Mouse (Mus musculus) left cerebral cortex, postnatal 4 days (tissue): ENCODE measurements around the gene Med12l. TPM values are rescaled to one million over a fixed set of nuclear protein-coding genes. Genes with fewer than 3 reads are reported as not detected.

Experiments used
- DNase-seq: peaks from one replicate; pipeline ENCODE4 v3.0.0-alpha.2; 2022
- intact Hi-C: fragments of 180-260 bp; cut with DNase I; formaldehyde crosslinking; loops from one replicate; pipeline ENCODE4 v1.15.1; 2025
- total RNA-seq, 2 experiments: library from RNA; stranded (reverse); gene quantifications; 2 replicates each; pipeline ENCODE4 v1.2.3; 2021

Gene Med12l
- total RNA-seq, 2 experiments from 2014 or later: 23.0 to 25.4 TPM

DNA sequence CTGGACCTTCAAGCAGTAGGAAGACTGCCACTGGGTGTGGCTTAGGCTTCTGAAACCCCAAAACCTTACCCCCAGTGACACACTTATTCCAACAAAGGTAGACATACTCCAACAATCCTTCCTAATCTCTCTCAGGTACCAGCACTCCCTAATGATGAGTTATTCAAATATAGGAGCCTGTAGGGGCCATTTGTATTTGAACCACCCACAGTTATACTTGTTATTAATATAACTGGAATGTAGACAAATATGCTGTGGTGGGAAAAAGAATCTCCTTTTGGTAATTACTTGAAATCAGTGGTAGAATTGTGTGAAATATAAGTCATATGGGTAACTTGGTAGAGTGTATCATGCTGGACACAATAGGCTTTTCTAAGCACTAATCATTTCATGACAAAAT, 273.0 kb downstream of the Med12l start:
- intact Hi-C loops: no loop called here
- no peak for DNase-seq

DNA sequence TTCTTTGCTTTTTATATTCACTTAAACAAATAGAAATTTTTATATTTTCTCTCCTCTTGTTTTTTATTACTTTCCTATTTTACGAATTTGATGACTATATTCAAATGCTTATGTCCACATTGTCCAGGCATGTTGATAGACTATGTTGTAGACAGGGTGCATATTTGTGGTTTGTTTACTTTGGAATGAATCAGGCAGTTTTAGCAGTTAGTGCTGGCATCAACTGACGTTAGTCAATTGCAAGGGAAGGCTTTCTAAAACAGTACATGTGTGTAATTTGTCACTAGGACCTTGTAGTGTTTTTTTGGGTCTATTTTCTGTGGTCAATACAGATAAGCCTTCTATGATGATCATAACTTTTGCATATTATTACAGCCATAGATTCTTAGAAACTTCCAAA, 284.9 kb downstream of the Med12l start:
- intact Hi-C loops: no loop called here
- DNase-seq: no peak

DNA sequence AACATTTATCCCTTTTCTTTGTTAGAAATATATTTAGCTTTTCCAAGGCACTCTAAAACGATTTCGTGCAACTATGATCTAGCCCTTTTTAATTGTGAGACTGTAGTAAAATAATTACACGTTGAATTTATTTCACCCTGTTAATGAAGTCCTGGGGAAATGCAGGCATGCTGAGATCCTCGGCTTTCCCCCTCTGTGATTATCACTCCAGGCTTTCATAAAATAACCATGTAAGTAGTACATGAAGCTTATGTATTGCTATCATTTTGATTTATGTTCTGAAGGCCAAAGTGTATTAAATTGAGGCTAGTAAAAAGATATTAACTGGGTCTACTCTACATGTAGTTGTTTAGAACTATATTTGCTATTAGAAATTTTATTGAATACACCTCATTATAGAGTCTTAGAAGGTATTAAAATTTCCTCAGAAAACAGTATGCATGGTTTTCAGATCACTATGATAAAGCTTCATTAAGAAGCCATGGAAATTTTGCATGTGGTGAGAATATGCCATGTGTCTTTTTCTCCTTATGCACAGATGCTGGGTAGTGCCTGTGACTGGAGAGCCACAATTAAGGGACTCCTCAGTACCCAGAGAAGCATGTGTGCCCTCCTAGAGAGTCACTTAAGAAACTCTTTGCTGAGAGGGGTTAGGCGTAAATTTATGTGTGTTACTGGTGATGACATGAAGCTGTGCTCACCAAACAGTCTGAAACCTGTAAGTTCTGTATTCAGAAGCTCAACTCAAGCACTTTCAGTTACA, 288.0 kb downstream of the Med12l start:
- DNase-seq: no peak
- intact Hi-C loops: no loop called here

DNA sequence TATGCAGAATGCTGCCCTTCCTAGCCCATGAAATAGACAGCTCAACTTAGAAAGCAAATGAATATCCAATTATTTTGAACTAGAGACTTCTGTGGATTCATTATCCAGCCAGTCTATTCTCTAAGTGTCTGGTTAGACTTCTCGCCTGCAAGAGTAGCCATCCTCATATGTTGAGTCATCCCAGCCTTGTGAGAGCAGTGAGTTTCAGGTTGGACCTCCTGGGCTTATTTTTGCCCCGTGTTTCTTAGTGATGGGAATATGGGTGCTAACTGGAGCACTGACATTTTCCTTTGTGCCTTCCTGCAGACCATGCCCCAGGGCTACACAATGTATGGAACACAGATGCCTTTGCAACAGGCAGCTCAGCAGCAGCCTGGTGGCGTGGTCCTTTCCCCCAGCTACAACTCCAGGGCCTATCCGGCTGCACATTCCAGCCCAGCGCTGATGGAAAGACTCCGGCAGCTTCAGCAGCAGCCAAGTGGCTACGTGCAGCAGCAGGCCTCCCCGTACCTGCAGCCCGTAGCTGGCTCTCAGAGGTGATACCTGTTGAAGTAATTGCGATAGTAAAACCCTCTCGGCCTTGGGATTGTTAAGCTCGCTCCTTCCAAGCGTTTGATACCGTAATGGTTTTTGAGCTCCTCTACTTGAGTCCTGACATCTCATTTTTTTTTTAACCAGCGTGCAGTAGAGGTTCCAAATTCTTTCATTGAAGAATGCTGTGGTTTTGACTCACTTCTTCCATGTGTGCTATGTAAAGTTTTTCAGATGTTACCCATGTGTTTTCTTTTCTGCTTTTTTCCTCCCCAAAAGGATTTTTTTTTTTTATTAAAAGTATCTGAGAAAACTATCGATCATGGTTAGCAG, 290.3 kb downstream of the Med12l start:
- DNase-seq: no peak
- intact Hi-C loops: no loop called here

DNA sequence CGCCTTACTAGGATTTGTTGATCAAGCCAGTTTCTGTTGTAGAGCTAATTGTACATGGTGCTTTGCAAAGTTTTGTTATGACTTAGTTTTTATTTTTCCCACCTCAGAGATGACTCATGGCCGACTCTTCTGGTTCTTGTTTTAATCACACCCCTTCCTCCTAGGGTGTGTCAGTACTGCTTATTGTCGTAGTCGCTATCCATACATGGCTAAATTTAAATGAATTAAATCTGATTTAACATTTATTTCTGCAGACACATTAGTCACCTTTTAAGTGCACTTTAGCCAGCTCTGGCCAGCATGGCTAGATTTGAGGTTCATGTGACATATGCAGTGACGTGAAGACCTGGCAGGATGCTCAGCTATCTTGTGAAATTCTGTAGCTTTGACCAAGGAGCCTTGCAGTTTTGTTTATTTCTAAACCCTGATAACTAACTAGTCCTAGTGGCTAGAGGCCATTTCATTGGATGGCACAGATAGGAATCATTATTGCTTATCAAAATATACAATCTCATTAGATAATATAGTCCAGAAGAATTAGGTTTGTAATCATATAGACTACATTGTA, 291.0 kb downstream of the Med12l start:
- intact Hi-C loops: no loop called here
- DNase-seq: no peak

DNA sequence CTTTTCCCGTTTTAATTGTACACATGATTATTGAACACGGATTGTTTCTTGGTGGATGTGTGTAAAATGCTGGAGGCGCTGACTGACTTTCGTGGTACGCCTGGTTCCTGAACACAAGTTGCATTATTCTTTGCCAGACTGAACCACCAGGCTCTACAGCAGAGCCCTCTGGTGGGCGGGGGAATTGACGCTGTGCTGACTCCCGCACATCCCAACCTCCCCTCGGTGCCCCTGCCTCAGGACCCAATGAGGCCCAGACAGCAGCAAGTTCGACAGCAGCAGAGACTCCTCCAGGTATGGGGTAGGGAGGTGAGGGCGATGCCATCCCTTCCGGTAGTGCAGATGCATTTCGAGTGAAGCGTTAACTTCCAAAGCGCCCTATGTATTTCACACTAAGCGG, 292.0 kb downstream of the Med12l start:
- intact Hi-C loops: no loop called here
- DNase-seq: no peak

DNA sequence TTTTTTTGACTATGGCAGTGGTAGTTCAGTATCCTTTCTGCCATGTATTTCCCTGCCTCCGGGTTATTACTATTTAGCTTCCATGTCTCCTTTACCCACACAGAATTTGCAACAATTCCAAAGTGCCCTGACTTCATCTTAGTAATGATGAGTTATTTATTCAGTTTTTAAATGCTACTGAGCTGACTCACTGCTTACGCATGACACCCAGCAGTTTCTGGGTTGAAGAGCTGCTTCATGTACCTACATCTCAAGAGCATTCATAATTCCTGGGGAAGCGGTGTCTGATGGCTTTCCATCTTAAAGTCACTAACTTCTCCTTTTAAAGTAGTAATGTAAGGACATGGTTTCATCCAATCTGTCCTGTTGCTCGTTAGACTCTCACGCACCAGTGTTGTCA, 299.3 kb downstream of the Med12l start:
- intact Hi-C loops: no loop called here
- no peak for DNase-seq

DNA sequence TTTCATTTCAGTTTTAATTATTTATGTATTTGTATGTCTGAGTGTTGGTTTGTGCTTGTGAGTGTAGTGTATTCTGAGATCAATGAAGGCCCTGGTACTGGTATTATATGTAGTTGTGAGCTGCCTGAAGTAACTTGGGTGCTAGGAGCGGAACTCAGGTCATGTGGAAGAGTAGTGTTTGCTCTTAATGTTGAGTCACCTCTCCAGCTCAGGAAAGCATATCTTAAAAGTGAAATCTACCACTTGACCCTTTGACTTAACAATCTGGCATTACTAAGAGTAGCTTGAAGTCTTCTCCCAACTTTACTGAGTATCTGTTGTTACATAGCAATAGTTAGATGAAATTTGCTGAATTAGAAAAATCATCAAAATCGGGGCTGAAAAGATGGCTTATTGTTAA, 299.9 kb downstream of the Med12l start:
- intact Hi-C loops: no loop called here
- DNase-seq: no peak

DNA sequence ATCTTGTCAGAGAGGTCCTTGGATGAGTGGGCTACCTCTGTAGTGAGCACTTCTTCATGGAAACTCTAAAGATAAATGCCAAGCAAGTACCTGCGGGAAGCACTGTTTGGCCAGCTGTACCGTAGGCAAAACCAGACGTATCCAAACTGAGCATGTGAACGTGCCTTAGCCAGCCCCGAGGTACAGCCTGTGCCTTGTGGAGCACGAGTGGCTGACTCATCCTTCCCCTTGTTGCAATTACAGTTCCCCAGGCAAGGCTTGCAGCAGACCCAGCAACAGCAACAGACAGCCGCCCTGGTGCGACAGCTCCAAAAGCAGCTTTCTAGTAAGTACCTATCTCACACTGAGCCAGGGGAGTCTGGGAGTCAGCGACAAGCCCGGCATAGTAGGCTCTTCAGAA, 307.0 kb downstream of the Med12l start:
- intact Hi-C loops: no loop called here
- no peak for DNase-seq

DNA sequence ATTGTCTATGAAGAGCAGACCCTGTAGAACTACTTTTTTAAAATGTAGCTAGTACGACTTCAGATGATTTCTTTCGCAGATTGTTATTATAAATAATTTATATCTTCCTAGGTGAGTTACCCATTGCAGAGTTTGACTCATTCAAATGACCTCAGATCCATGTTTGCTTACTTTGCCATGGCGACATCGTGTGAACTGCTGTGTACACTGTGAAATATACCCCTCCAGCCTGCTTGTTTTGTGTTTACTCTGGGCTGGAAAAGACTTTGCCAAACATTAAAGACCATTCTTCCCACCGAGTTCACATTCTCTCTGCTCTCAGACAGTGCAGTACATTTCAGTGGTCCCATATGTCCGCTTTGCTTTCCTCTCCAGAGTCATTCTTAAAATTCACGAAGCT, 310.5 kb downstream of the Med12l start:
- intact Hi-C loops: no loop called here
- no peak for DNase-seq

DNA sequence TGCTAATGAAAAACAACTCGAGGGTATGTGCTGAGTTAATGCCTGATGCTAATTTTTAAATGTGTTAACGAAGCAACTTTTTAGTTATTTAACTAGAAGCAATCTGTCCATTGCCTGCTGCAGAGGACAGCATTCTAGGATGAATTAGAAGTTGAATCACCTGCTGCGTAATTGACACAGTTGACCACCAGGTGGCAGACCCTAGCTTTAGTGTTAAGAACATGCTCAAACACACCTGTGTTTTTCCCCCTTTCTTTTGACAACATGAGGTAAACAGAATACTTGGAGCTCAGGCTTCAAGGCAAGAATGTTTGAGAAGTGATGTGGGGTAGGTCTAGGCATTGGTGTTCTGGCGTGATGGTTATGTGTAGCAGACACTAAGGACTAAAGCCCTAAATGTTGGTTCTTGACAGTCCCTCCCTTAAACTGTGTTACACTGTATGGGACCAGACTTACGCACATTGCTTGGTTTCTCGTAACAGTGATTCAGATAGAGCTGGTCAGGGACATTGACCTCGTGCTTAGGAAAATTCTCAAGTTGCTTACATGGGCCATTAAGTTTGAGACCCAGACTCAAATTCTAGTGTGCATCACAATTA, 315.8 kb downstream of the Med12l start:
- DNase-seq: peak; percentile 76
- intact Hi-C loops: loop anchor here (10.0 kb wide), 1 partner anchor 793 kb away; no protein-coding TSS in a partner anchor

DNA sequence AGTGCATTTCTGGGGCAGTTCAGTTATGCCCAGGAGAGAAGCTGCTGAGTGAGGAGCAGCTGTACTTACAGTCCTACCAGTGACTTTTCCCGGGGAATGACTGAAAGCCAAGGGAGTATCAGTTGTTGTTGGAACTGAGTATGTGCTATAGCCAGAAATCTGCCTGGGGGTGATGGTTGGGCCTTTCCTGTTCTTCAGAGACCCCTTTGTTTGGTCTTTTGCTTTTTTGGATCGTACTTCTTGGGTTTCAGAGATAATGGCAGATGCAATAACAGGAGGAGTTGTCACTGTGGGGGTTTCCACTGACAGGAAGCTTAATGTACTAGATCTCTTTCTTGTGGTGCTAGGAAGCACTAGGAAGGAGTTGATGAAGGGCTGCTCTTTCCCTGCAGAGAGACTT, 322.9 kb downstream of the Med12l start:
- intact Hi-C loops: loop anchor here (10.0 kb wide), 1 partner anchor 786 kb away; no protein-coding TSS in a partner anchor
- no peak for DNase-seq

DNA sequence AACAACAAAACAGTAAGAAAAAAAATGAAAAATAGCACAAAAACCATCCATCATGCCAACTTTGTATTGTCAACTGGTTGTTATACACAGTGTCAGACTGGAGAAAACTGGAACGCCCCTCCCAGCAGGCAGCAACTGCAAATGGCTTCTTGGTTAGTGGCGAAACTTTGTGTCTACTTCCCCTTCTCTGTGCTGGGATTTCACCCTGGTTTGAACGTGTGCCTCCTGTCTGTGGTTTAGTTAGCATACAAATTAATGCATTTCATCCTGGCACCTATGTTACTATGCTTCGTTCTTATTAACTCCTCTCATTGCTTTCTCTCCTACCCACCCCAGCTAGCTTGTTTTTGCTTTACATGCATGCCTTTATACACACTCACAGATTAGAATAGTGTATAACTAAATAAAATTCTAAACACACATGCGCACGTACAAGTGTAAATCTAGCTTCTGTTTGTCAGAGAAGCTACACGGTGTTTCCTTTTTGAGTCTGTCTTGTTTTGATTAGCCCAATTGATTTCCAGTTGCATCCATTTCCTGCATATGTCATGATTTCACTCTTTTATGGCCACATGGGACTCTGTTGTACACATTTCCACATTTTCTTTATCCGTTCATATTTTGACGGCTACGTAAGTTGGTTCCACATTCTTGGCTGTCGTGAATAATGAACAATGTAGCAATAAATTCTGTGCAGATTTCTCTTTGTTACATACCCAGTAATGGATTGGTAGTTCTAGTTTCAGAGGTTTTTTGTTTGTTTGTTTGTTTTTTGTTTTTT, 336.2 kb downstream of the Med12l start:
- DNase-seq: no peak
- intact Hi-C loops: no loop called here

DNA sequence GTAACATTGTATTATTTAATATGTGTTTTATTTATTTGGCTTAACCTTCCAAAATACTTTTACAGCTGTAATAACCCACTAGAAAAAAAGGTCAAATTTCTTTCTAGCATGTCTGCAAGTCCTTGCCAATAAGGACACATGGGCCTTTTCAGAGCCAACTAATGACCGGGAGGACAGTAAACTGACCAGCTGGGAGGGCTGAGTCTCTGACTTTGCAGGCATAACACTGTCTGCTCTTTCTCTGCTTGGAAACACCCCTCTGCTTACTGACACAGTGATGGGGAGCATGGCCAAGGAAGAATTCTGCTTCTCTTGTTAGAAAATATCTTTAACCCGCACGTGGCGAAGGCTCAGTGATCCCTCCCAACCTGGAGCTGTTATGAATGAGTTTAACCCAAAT, 337.4 kb downstream of the Med12l start:
- intact Hi-C loops: no loop called here
- DNase-seq: peak; percentile 49

DNA sequence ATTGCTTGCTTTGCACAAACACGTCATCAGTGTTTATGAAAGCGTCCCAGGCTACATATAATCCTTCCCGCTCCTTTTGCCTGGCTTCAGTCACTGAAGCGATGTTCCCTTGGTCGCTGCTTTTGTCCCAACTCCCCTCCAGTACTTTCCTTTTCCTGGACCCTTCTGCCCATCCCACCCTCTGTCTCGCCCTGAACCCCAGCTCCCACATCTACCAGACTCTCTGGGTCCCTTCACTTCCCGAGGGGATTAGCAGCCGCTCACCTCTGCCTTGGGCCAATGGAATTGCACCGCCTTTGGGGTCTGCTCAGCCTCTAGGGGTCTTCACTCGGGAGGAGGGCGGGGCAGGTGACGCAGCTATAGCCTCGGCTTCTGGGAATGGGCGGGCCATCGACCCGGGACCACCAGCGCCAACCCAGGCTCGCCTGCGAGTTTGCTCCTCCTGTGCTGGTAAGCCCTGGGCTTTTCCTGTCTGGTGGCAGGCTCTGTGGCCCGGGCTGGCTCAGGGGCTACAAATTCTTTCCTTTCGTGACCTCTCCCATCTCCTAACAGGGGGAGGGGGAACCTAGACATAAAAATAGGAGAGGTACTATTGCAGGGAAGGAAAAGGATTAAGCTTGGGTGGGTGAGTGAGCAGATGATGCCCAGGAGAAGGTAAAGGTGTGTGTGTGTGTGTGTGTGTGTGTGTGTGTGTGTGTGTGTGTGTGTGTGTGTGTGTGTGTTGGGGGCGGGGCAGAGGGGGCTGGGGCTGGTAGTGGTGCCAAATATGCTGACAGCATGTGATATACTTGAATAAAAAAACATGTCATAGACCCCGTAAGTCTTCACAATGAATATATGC, 338.7 kb downstream of the Med12l start, which contains the start of gene Igsf10:
Gene Igsf10 (minus strand): TSS at position 330 of the 841 bp plus-strand sequence.
- intact Hi-C loops: no loop called here
- DNase-seq: peak; percentile 86

DNA sequence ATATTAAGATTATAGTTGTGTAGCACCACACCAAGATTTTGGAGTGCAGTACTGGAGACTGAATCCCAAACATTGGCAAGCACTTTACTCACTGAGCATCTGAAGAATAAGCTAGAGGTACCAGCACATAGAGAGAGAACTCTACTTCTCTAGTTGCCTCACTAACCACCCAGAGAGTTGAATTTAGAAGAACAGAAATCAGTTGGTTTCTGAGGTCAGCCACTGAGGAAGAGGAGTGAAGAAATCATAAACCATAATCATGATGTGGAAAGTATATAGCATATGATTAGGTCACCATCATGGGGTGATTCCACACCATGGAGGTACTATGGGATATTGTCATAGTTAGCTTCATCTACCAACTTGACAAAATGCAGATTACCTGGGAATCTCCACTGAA, 346.1 kb downstream of the Med12l start:
- intact Hi-C loops: no loop called here
- DNase-seq: no peak

DNA sequence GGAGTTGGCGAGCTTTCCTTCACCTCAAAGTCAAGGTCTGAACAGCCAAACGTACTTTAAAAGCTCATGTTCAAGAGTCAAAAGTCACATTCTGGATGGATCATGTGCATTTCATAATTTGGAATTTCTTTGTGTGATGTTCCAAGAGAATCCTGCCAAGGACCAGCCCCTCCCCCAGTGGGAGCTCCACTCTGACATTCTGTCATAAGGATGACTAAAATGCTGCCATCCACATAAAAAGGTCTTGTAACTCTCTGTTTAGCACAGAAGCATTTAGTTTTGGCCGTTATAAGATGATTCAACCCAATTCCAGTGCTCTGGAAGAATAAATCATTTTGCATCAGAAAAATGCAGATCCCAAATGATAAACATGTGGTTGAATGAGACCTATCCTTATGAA, 348.5 kb downstream of the Med12l start:
- DNase-seq: no peak
- intact Hi-C loops: no loop called here

DNA sequence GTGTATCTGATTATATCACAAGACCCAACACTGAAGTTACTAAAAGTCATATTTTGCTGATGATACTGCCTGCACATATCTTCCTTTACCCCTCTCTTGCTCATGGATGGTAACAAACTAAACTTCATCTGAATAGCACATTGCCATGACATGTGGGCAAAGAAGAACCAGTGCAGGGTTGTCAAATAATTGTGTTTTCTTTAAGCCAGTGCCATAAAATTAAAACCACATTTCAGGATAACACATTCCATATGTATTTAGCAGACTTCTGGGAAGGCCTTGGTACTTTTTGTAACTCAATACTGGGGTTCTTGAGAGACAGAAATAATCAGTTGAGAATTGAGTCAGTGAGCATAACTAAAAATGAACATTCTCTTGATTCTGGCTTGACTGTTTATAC, 354.5 kb downstream of the Med12l start:
- no peak for DNase-seq
- intact Hi-C loops: no loop called here

DNA sequence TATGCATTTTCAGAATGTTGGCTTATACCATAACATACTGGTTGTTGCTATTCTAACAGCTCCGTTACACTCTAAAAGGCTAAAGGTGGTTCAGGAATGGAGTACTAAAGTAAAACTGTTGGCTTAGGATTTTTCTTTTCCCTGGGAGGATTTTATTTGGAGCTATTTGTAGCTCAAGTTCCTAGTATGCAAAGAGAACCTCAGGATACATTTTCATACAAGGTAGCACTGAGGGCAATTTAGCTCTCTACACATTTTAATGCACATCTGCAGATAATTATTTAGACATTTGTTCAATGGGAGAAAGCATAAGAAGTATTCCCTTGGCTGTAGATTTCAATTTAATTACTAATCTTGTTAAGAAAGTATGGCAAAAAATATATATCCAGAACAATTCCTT, 356.3 kb downstream of the Med12l start:
- intact Hi-C loops: no loop called here

More for the DNA sequence above, 356.3 kb downstream of the Med12l start:
- DNase-seq: no peak
